Mouse (Mus musculus) kidney, postnatal 0 days (tissue): ENCODE results near the gene Rbp2. TPM values are rescaled to one million over a fixed set of nuclear protein-coding genes. Genes with fewer than 3 reads are reported as not detected.

Experiments
- ATAC-seq: fragments of 200-750 bp; cut with Nextera tagmentation; replicated peaks from 2 replicates; pipeline ENCODE4 v1.8.0; 2017; ENCODE audit warnings: low read depth, moderate number of reproducible peaks, moderate TSS enrichment, moderate library complexity; ENCODE audit not compliant: low FRiP score
- DNase-seq: peaks from one replicate; pipeline ENCODE4 v3.0.0-alpha.2; 2016; ENCODE audit warnings: low spot score
- H3K27ac ChIP-seq: fragments of 300-500 bp; sonication (generic); 2 replicates; pipeline ENCODE4 v1.5.1; 2014; ENCODE audit warnings: mild to moderate bottlenecking
- H3K27me3 ChIP-seq: fragments of 300-500 bp; sonication (generic); 2 replicates; pipeline ENCODE4 v1.6.1; 2014; ENCODE audit warnings: low read length, mixed read lengths; ENCODE audit not compliant: insufficient read depth
- H3K36me3 ChIP-seq: fragments of 300-500 bp; sonication (generic); 2 replicates; pipeline ENCODE4 v1.6.1; 2014; ENCODE audit warnings: low read length, mixed read lengths; ENCODE audit not compliant: insufficient read depth
- H3K4me1 ChIP-seq: fragments of 300-500 bp; sonication (generic); replicated peaks from 2 replicates; pipeline ENCODE4 v1.6.1; 2014; ENCODE audit warnings: antibody characterized with exemption, low read length, mixed read lengths; ENCODE audit not compliant: insufficient read depth
- H3K4me2 ChIP-seq: fragments of 300-500 bp; sonication (generic); 2 replicates; pipeline ENCODE4 v1.6.1; 2014; ENCODE audit warnings: mild to moderate bottlenecking, low read length, moderate library complexity, mixed read lengths
- H3K4me3 ChIP-seq: fragments of 300-500 bp; sonication (generic); replicated peaks from 2 replicates; pipeline ENCODE4 v1.5.1; 2014; ENCODE audit warnings: low read depth, low read length
- H3K9ac ChIP-seq: fragments of 300-500 bp; sonication (generic); 2 replicates; pipeline ENCODE4 v1.6.1; 2014; ENCODE audit warnings: low read depth, low read length
- H3K9me3 ChIP-seq: fragments of 300-500 bp; sonication (generic); replicated peaks from 2 replicates; pipeline ENCODE4 v1.6.1; 2016; ENCODE audit warnings: low read length, inconsistent platforms, mixed read lengths
- CTCF ChIP-seq: IDR thresholded peaks from 2 replicates; pipeline ENCODE4 v1.5.1; 2016; ENCODE audit warnings: antibody characterized with exemption, low read depth, mild to moderate bottlenecking, moderate library complexity
- WGBS: fragments of 180-500 bp; shearing (Covaris S2); extraction: QIAGEN DNeasy Blood & Tissue Kit; methylation state at CpG from one replicate; pipeline ENCODE4 v1.1.7; 2014; 5-methylcytosine and 5-hydroxymethylcytosine counted together
- polyA plus RNA-seq: library from polyadenylated mRNA; unstranded; fragments of >200 nt; fragmentation: Nextera tagmentation; extraction: Ambion mirVana; gene quantifications from 2 replicates; pipeline ENCODE4 v1.2.1, GENCODE M21; 2015

Rbp2 gene
- polyA plus RNA-seq: 2.5 and 3.4 TPM in 2 replicates

- 88% methylated on average over 3 of the region's 3 CpGs for WGBS
- Histone ChIP-seq H3K4me1 (no peaks in the 10 kb centered on the region), H3K4me2 (no peak within 1 kb of the TSS), H3K27ac (no peak within 1 kb of the TSS), H3K36me3 (no peaks in the 10 kb centered on the region), H3K4me3 (no peak within 1 kb of the TSS), H3K27me3 (no peaks in the 10 kb centered on the region), H3K9me3 (no peaks in the 10 kb centered on the region), H3K9ac (no peak within 1 kb of the TSS)
- ATAC-seq (no peak), DNase-seq (no peak)
- no peak for TF ChIP-seq CTCF
Observed at GRCm38 (mm10) chr9:98485815-98486214, at the start of gene Rbp2. TSS of gene Rbp2 (plus strand) at chr9:98486115.

- 71% methylated on average over 4 of the region's 4 CpGs for WGBS
- H3K4me3 ChIP-seq: no peak overlapping the region
- H3K27me3 ChIP-seq: no peaks in the 10 kb centered on the region
- TF ChIP-seq CTCF: no peak
- ATAC-seq: no peak
- no peak overlapping the region for H3K27ac ChIP-seq
- DNase-seq: no peak
- H3K4me2 ChIP-seq: no peak overlapping the region
- H3K9me3 ChIP-seq: no peaks in the 10 kb centered on the region
- no peaks in the 10 kb centered on the region for H3K4me1 ChIP-seq
- H3K36me3 ChIP-seq: no peaks in the 10 kb centered on the region
- no peak overlapping the region for H3K9ac ChIP-seq
Observed at GRCm38 (mm10) chr9:98437819-98438218, 48.1 kb upstream of the Rbp2 start.

- Histone ChIP-seq H3K4me2 (no peak overlapping the region), H3K27me3 (no peaks in the 10 kb centered on the region), H3K4me3 (no peak overlapping the region), H3K27ac (no peak overlapping the region), H3K36me3 (no peaks in the 10 kb centered on the region), H3K9me3 (no peaks in the 10 kb centered on the region), H3K9ac (no peak overlapping the region), H3K4me1 (no peaks in the 10 kb centered on the region)
- no peak for DNase-seq
- no peak for ATAC-seq
- TF ChIP-seq CTCF: no peak
- WGBS: 79% methylated on average over 3 of the region's 3 CpGs
Observed at GRCm38 (mm10) chr9:98439091-98439490, 46.8 kb upstream of the Rbp2 start.

GRCm38 (mm10) chr9:98442638-98443037, 43.3 kb upstream of the Rbp2 start:
- no peak overlapping the region for H3K27ac ChIP-seq
- no peak overlapping the region for H3K4me3 ChIP-seq
- H3K4me2 ChIP-seq: no peak overlapping the region
- no peaks in the 10 kb centered on the region for H3K4me1 ChIP-seq
- no peak overlapping the region for H3K9ac ChIP-seq
- DNase-seq: peak; percentile 58
- no peaks in the 10 kb centered on the region for H3K9me3 ChIP-seq
- 0 out of 2 replicates have a peak, but pooled peaks cover 3% of the 10 kb centered on the region for H3K36me3 ChIP-seq
- peak; percentile 85 for TF ChIP-seq CTCF
- H3K27me3 ChIP-seq: no peaks in the 10 kb centered on the region
- 62% methylated on average over 5 of the region's 5 CpGs for WGBS
- ATAC-seq: no peak

DNA sequence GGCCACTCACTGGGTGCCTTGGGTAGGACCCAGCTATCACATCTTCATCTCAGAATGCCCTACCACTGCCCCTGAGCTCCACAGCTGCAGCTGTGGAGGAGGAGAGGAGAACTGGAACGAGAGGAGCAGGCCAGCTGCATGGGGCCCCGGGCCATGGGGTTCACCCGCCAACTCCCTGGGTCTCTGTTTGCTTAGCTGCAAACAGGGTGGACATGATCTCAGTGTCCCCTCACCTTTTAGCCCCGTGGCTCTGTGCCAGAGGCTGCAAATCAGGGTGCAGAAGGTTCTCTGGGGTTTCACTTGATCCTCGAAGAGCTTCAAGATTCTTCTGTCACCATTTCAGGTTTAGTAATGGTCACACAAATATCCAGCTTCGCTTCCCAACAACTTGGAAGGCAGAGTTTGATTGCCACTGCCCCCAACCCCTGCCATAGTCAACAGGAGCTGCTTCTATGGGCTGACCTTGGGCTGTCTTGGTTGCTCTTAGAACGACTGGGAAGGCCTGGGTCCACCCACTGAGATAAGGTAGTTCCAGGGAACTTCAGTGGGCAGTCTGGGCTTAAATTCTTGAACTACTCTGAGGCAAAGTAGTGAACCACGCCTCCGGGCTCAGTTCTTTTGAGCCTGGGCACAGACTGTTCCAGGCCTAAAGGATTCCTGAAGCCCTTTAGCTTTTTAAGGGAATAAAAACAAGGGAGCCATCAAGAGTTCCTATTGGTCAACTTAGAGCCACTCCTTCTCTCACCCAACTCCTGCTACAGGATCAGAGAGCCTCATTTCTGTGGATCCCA, 40.4 kb upstream of the Rbp2 start:
- Histone ChIP-seq H3K9me3 (no peaks in the 10 kb centered on the region), H3K27me3 (no peaks in the 10 kb centered on the region), H3K4me3 (no peak overlapping the region), H3K4me2 (no peak overlapping the region), H3K36me3 (0 out of 2 replicates have a peak, but pooled peaks cover 3% of the 10 kb centered on the region), H3K9ac (no peak overlapping the region), H3K27ac (no peak overlapping the region), H3K4me1 (no peaks in the 10 kb centered on the region)
- no peak for TF ChIP-seq CTCF
- WGBS: 60% methylated on average over 9 of the region's 9 CpGs
- DNase-seq (no peak), ATAC-seq (no peak)

- ATAC-seq: no peak
- H3K4me3 ChIP-seq: no peak overlapping the region
- no peak overlapping the region for H3K4me2 ChIP-seq
- TF ChIP-seq CTCF: no peak
- 0 out of 2 replicates have a peak, but pooled peaks cover 3% of the 10 kb centered on the region for H3K36me3 ChIP-seq
- 80% methylated on average over 1 of the region's 1 CpGs for WGBS
- H3K27me3 ChIP-seq: no peaks in the 10 kb centered on the region
- no peak overlapping the region for H3K9ac ChIP-seq
- H3K27ac ChIP-seq: no peak overlapping the region
- no peaks in the 10 kb centered on the region for H3K4me1 ChIP-seq
- H3K9me3 ChIP-seq: no peaks in the 10 kb centered on the region
- DNase-seq: no peak
Observed at GRCm38 (mm10) chr9:98450976-98451375, 34.9 kb upstream of the Rbp2 start.

DNA sequence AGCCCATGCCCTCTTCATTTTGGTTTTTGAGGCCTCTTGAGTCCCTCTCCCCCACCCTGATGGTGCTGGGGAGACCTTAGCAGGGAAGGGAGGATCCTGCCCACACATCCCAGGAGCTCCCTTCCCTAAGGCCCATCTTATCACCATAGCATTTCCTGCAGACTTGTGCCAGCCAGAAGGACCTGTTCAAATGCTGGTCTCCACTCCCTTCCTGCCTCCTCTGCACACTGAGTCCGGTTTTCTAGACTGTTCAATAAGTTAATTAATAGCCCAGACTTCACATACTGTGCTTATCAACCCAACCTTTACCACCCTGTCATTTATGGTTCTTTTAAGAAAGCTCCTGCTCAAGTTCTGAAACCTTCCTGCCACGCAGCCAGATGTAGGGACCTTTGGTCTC, 19.2 kb upstream of the Rbp2 start:
- no peak for TF ChIP-seq CTCF
- Histone ChIP-seq H3K4me1 (no peaks in the 10 kb centered on the region), H3K9me3 (no peaks in the 10 kb centered on the region), H3K36me3 (no peaks in the 10 kb centered on the region), H3K4me2 (no peak overlapping the region), H3K27ac (no peak overlapping the region), H3K4me3 (no peak overlapping the region), H3K9ac (no peak overlapping the region), H3K27me3 (no peaks in the 10 kb centered on the region)
- 38% methylated on average over 2 of the region's 2 CpGs for WGBS
- DNase-seq (no peak), ATAC-seq (no peak)
